Mouse (Mus musculus) heart, adult 2 months (tissue): ENCODE measurements around the gene Fads2.

ENCODE experiments used
- CTCF ChIP-seq: fragments of 200-600 bp; IDR thresholded peaks from 2 replicates; pipeline ENCODE4 v1.8.1; 2022; ENCODE audit warnings: antibody characterized with exemption, mild to moderate bottlenecking, moderate library complexity
- EP300 ChIP-seq: fragments of 200-500 bp; IDR thresholded peaks from 2 replicates; pipeline ENCODE4 v1.6.1; 2011; ENCODE audit warnings: low read depth, low read length, control low read depth; ENCODE audit not compliant: insufficient read depth
- POLR2A ChIP-seq: fragments of 200-500 bp; IDR thresholded peaks from 2 replicates; pipeline ENCODE4 v1.6.1; 2011; ENCODE audit warnings: mild to moderate bottlenecking, low read depth, low read length, control low read depth; ENCODE audit not compliant: insufficient read depth

DNA sequence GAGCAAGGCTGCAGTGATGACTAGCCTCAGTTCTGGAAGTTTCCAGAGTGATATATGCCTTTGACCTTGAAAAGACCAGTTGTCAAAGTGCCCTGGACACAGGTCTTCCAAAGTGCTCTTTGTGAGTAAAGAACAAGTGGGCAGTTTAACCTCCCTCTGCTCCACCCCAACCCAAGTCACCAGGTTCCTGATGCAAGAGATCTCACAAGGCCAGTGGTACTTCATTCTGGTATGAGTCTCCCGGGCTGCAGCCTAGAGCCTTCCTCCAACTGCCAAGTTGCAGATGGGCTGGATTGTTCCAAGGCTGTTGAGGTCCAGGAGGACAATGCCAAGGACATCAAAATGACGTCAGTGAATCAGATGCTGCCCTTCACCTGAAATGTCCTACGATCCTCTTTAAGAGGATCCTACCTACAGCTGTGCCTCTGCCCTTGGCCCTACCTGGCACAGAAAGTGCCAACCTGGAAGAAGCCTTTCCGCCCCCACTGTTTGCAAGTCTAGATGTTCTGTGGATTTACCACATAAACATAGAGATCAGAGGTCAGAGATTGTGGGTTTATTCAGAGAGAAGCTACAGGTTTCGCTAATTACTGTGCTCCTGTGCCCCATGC, 20.6 kb upstream of the Fads2 start:
- TF ChIP-seq CTCF, result no peak
- TF ChIP-seq POLR2A, result no peak
- no peak for TF ChIP-seq EP300
